Mouse (Mus musculus): ENCODE measurements at regions not wholly inside any gene's neighbourhood (a gene's known extent, or its start where the extent isn't known, plus 50 kb on each side); places are given as distances from the start of the nearest gene placed in this dataset.
A peak's percentile ranks its signal among the peaks of the same experiment; 100 is the strongest.

DNA sequence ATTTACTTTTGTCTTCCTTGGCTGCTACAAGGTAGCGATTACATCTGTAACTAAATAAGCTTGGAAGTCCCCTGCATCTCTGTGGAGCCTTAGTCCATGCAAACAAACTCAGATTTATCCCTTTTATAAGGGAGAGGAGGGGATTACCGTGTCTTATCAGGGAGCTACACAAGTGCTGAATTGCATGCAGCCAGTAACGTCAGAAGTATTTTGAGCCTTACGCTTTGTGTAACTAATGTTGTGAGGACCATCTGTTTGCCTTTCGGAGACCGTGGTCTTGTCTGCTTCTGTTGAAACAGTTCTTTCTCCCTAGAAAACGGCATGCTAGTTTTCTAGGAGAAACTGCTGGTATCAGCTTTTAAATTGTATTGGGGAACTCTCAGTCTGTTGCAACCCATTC lies 58.0 kb upstream of the Dmrta1 start:
- Histone ChIP-seq H3K4me3 (ENCODE audit: low read depth, low read length) (no peak overlapping the region), H3K27me3 (ENCODE audit: control insufficient read depth, insufficient read depth, low read length) (no peaks in the 10 kb centered on the region), H3K4me1 (ENCODE audit: control insufficient read depth, insufficient read depth, low read length) (no peaks in the 10 kb centered on the region), H3K9me3 (ENCODE audit: control insufficient read depth, low read length) (no peaks in the 10 kb centered on the region), H3K27ac (replicated peaks; ENCODE audit: low read depth, low read length) (no peak overlapping the region), H3K9ac (ENCODE audit: low read length) (no peak overlapping the region), H3K36me3 (ENCODE audit: control insufficient read depth, insufficient read depth, low read length) (no peaks in the 10 kb centered on the region), H3K4me2 (ENCODE audit: low read depth, severe bottlenecking) (no peak overlapping the region)
- 79% methylated on average over 7 of the region's 7 CpGs for WGBS
- ATAC-seq (ENCODE audit: insufficient number of reproducible peaks, low FRiP score, low TSS enrichment, low read depth) = no peak
- DNase-seq (ENCODE audit: low spot score) = no peak

- H3K36me3 ChIP-seq (ENCODE audit: control insufficient read depth, insufficient read depth, low read length) = no peaks in the 10 kb centered on the region
- H3K9ac ChIP-seq (ENCODE audit: low read length) = no peak overlapping the region
- no peak overlapping the region for H3K27ac ChIP-seq (replicated peaks; ENCODE audit: low read depth, low read length)
- WGBS = 76% methylated on average over 1 of the region's 1 CpGs
- no peaks in the 10 kb centered on the region for H3K27me3 ChIP-seq (ENCODE audit: control insufficient read depth, insufficient read depth, low read length)
- ATAC-seq (ENCODE audit: insufficient number of reproducible peaks, low FRiP score, low TSS enrichment, low read depth) (no peak), DNase-seq (ENCODE audit: low spot score) (no peak)
- no peaks in the 10 kb centered on the region for H3K4me1 ChIP-seq (ENCODE audit: control insufficient read depth, insufficient read depth, low read length)
- no peak overlapping the region for H3K4me2 ChIP-seq (ENCODE audit: low read depth, severe bottlenecking)
- H3K4me3 ChIP-seq (ENCODE audit: low read depth, low read length) = no peak overlapping the region
- H3K9me3 ChIP-seq (ENCODE audit: control insufficient read depth, low read length) = no peaks in the 10 kb centered on the region
Measured at GRCm38 (mm10) chr4:89604721-89605120, 74.5 kb upstream of the Dmrta1 start.

GRCm38 (mm10) chr4:89575529-89575928 lies 103.7 kb upstream of the Dmrta1 start:
- Histone ChIP-seq H3K4me2 (ENCODE audit: low read depth, severe bottlenecking) (no peak overlapping the region), H3K36me3 (ENCODE audit: control insufficient read depth, insufficient read depth, low read length) (no peaks in the 10 kb centered on the region), H3K9ac (ENCODE audit: low read length) (no peak overlapping the region), H3K9me3 (ENCODE audit: control insufficient read depth, low read length) (no peaks in the 10 kb centered on the region), H3K27me3 (ENCODE audit: control insufficient read depth, insufficient read depth, low read length) (no peaks in the 10 kb centered on the region), H3K4me3 (ENCODE audit: low read depth, low read length) (no peak overlapping the region), H3K4me1 (ENCODE audit: control insufficient read depth, insufficient read depth, low read length) (no peaks in the 10 kb centered on the region), H3K27ac (replicated peaks; ENCODE audit: low read depth, low read length) (no peak overlapping the region)
- DNase-seq (ENCODE audit: low spot score) (peak; percentile 68), ATAC-seq (ENCODE audit: insufficient number of reproducible peaks, low FRiP score, low TSS enrichment, low read depth) (no peak)
- 18% methylated on average over 10 of the region's 10 CpGs for WGBS

- Histone ChIP-seq H3K4me3 (ENCODE audit: low read depth, low read length) (no peak overlapping the region), H3K27me3 (ENCODE audit: control insufficient read depth, insufficient read depth, low read length) (no peaks in the 10 kb centered on the region), H3K4me2 (ENCODE audit: low read depth, severe bottlenecking) (no peak overlapping the region), H3K9me3 (ENCODE audit: control insufficient read depth, low read length) (no peaks in the 10 kb centered on the region), H3K9ac (ENCODE audit: low read length) (no peak overlapping the region), H3K4me1 (ENCODE audit: control insufficient read depth, insufficient read depth, low read length) (no peaks in the 10 kb centered on the region), H3K27ac (replicated peaks; ENCODE audit: low read depth, low read length) (no peak overlapping the region), H3K36me3 (ENCODE audit: control insufficient read depth, insufficient read depth, low read length) (no peaks in the 10 kb centered on the region)
- 74% methylated on average over 7 of the region's 7 CpGs for WGBS
- ATAC-seq (ENCODE audit: insufficient number of reproducible peaks, low FRiP score, low TSS enrichment, low read depth) (no peak), DNase-seq (ENCODE audit: low spot score) (no peak)
Measured at GRCm38 (mm10) chr4:89554711-89555466, 124.3 kb upstream of the Dmrta1 start.

- 44% methylated on average over 6 of the region's 6 CpGs for WGBS
Measured at GRCm38 (mm10) chr4:89552556-89552955, 126.7 kb upstream of the Dmrta1 start.

GRCm38 (mm10) chr4:89550515-89550914 lies 128.7 kb upstream of the Dmrta1 start:
- no peaks in the 10 kb centered on the region for H3K4me1 ChIP-seq (ENCODE audit: control insufficient read depth, insufficient read depth, low read length)
- WGBS = 91% methylated on average over 2 of the region's 2 CpGs
- no peaks in the 10 kb centered on the region for H3K27me3 ChIP-seq (ENCODE audit: control insufficient read depth, insufficient read depth, low read length)
- H3K4me3 ChIP-seq (ENCODE audit: low read depth, low read length) = no peak overlapping the region
- ATAC-seq (ENCODE audit: insufficient number of reproducible peaks, low FRiP score, low TSS enrichment, low read depth) (no peak), DNase-seq (ENCODE audit: low spot score) (no peak)
- no peak overlapping the region for H3K4me2 ChIP-seq (ENCODE audit: low read depth, severe bottlenecking)
- no peaks in the 10 kb centered on the region for H3K36me3 ChIP-seq (ENCODE audit: control insufficient read depth, insufficient read depth, low read length)
- no peak overlapping the region for H3K27ac ChIP-seq (replicated peaks; ENCODE audit: low read depth, low read length)
- no peak overlapping the region for H3K9ac ChIP-seq (ENCODE audit: low read length)
- no peaks in the 10 kb centered on the region for H3K9me3 ChIP-seq (ENCODE audit: control insufficient read depth, low read length)

More at GRCm38 (mm10) chr4:89552556-89552955, 126.7 kb upstream of the Dmrta1 start:
- DNase-seq (ENCODE audit: low spot score) (no peak), ATAC-seq (ENCODE audit: insufficient number of reproducible peaks, low FRiP score, low TSS enrichment, low read depth) (no peak)
- Histone ChIP-seq H3K9ac (ENCODE audit: low read length) (no peak overlapping the region), H3K27me3 (ENCODE audit: control insufficient read depth, insufficient read depth, low read length) (no peaks in the 10 kb centered on the region), H3K4me2 (ENCODE audit: low read depth, severe bottlenecking) (no peak overlapping the region), H3K4me3 (ENCODE audit: low read depth, low read length) (no peak overlapping the region), H3K36me3 (ENCODE audit: control insufficient read depth, insufficient read depth, low read length) (no peaks in the 10 kb centered on the region), H3K9me3 (ENCODE audit: control insufficient read depth, low read length) (no peaks in the 10 kb centered on the region), H3K27ac (replicated peaks; ENCODE audit: low read depth, low read length) (no peak overlapping the region), H3K4me1 (ENCODE audit: control insufficient read depth, insufficient read depth, low read length) (no peaks in the 10 kb centered on the region)

GRCm38 (mm10) chr4:89532462-89532861 lies 146.8 kb upstream of the Dmrta1 start:
- DNase-seq (ENCODE audit: low spot score) (peak; percentile 57), ATAC-seq (ENCODE audit: insufficient number of reproducible peaks, low FRiP score, low TSS enrichment, low read depth) (no peak)
- Histone ChIP-seq H3K9ac (ENCODE audit: low read length) (no peak overlapping the region), H3K4me3 (ENCODE audit: low read depth, low read length) (no peak overlapping the region), H3K27me3 (ENCODE audit: control insufficient read depth, insufficient read depth, low read length) (0 out of 2 replicates have a peak, but pooled peaks cover 3% of the 10 kb centered on the region), H3K36me3 (ENCODE audit: control insufficient read depth, insufficient read depth, low read length) (no peaks in the 10 kb centered on the region), H3K27ac (replicated peaks; ENCODE audit: low read depth, low read length) (no peak overlapping the region), H3K4me1 (ENCODE audit: control insufficient read depth, insufficient read depth, low read length) (no peaks in the 10 kb centered on the region), H3K9me3 (ENCODE audit: control insufficient read depth, low read length) (no peaks in the 10 kb centered on the region), H3K4me2 (ENCODE audit: low read depth, severe bottlenecking) (no peak overlapping the region)
- 15% methylated on average over 4 of the region's 4 CpGs for WGBS

- 87% methylated on average over 5 of the region's 5 CpGs for WGBS
- no peak overlapping the region for H3K27ac ChIP-seq (replicated peaks; ENCODE audit: low read depth, low read length)
- H3K4me1 ChIP-seq (ENCODE audit: control insufficient read depth, insufficient read depth, low read length) = no peaks in the 10 kb centered on the region
- no peak for DNase-seq (ENCODE audit: low spot score)
- H3K36me3 ChIP-seq (ENCODE audit: control insufficient read depth, insufficient read depth, low read length) = no peaks in the 10 kb centered on the region
- H3K4me2 ChIP-seq (ENCODE audit: low read depth, severe bottlenecking) = no peak overlapping the region
- no peak overlapping the region for H3K9ac ChIP-seq (ENCODE audit: low read length)
- H3K9me3 ChIP-seq (ENCODE audit: control insufficient read depth, low read length) = no peaks in the 10 kb centered on the region
- no peak for ATAC-seq (ENCODE audit: insufficient number of reproducible peaks, low FRiP score, low TSS enrichment, low read depth)
- no peak overlapping the region for H3K4me3 ChIP-seq (ENCODE audit: low read depth, low read length)
- 0 out of 2 replicates have a peak, but pooled peaks cover 3% of the 10 kb centered on the region for H3K27me3 ChIP-seq (ENCODE audit: control insufficient read depth, insufficient read depth, low read length)
Measured at GRCm38 (mm10) chr4:89530050-89530911, 149.0 kb upstream of the Dmrta1 start.
